Mouse (Mus musculus) mature B cell (primary cell): Measurements from ENCODE around the gene Cd300lf.

Experiments
- in situ Hi-C: fragments of 300-500 bp; cut with MboI; formaldehyde crosslinking; loops from 2 replicates; pipeline ENCODE4 v1.14.3; 2019

Gene Cd300lf

GRCm38 (mm10) chr11:115077436-115077835 lies 56.4 kb downstream of the Cd300lf start:
- in situ Hi-C loops = no loop called here

GRCm38 (mm10) chr11:115075859-115076258 lies 57.9 kb downstream of the Cd300lf start:
- in situ Hi-C loops = no loop called here

GRCm38 (mm10) chr11:115075407-115075806 lies 58.4 kb downstream of the Cd300lf start:
- in situ Hi-C loops = no loop called here

- in situ Hi-C loops = no loop called here
Observed at GRCm38 (mm10) chr11:115073002-115073401, 60.8 kb downstream of the Cd300lf start.

GRCm38 (mm10) chr11:115071631-115072294 lies 62.0 kb downstream of the Cd300lf start:
- in situ Hi-C loops = no loop called here

DNA sequence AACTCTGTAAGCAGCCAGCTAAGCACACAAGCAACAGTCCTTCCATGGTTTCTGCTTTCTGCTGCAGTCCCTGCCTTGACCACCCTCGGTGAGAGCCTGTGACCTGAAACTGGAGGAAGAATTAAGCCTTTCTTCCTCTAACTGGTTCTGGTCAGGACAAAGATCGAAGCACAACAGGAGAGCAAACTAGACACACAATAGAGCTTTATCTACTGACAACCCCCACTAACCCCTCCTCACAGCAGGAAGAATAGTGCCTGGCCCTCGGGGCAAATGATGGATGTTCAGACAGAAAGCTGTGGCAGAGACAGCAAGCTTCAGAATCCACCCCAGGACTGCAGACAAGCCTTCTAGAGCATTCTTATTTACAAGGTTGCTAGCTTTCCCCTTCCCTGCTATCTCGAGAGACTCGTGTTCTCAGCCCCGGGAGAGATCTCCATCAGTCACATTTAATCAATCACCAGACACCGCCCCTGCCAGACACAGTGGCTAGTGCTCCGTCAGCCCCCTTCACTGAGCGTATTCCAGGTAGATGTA lies 62.7 kb downstream of the Cd300lf start:
- in situ Hi-C loops = no loop called here

DNA sequence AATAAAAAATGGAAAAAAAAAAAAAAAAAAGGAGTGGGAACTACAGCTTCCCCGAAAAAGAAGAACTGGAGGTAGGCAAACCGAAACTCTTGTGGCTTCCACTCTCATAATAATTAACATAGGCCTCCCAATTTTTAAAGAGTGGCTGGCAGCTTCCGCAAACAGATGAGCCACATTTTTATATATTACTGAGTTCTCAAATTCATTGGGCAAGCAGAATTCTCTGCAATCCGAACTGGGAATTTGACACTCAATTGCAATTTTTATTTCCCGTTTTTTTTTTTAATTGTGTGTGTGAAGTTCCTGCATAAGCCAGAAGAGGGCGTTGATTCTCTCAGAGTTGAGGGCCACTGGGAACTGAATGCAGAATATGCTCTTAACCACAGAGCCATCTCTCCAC lies 67.0 kb downstream of the Cd300lf start:
- in situ Hi-C loops = no loop called here
